Mouse (Mus musculus) small intestine, adult 2 months (tissue): Measurements from ENCODE around the gene Gpx6. TPM values are rescaled to one million over a fixed set of nuclear protein-coding genes. Genes with fewer than 3 reads are reported as not detected.

Source experiments
- H3K27ac ChIP-seq: fragments of 200-500 bp; 2 replicates; pipeline ENCODE4 v1.5.1; 2012; ENCODE audit warnings: low read depth, low read length, control low read depth, inconsistent platforms; ENCODE audit not compliant: insufficient read depth
- H3K27me3 ChIP-seq: fragments of 200-500 bp; 2 replicates; pipeline ENCODE4 v1.6.1; 2012; ENCODE audit warnings: mild to moderate bottlenecking, moderate library complexity, low read length, inconsistent platforms; ENCODE audit not compliant: control insufficient read depth, insufficient read depth
- H3K36me3 ChIP-seq: fragments of 200-500 bp; 2 replicates; pipeline ENCODE4 v1.6.1; 2012; ENCODE audit warnings: mild to moderate bottlenecking, low read length, control low read depth, inconsistent platforms; ENCODE audit not compliant: control insufficient read depth, insufficient read depth
- H3K4me1 ChIP-seq: fragments of 200-500 bp; 2 replicates; pipeline ENCODE4 v1.6.1; 2012; ENCODE audit warnings: low read length, inconsistent platforms, mixed read lengths; ENCODE audit not compliant: control insufficient read depth, insufficient read depth, insufficient read length
- H3K4me3 ChIP-seq: fragments of 200-500 bp; 2 replicates; pipeline ENCODE4 v1.5.1; 2012; ENCODE audit warnings: low read depth, mild to moderate bottlenecking, control low read depth, inconsistent platforms, low read length, moderate library complexity
- CTCF ChIP-seq: fragments of 200-500 bp; IDR thresholded peaks from 2 replicates; pipeline ENCODE4 v1.5.1; 2012; ENCODE audit warnings: low read depth, mild to moderate bottlenecking, control low read depth, inconsistent platforms, low read length, moderate library complexity, mixed read lengths; ENCODE audit not compliant: insufficient replicate concordance, insufficient read length; ENCODE audit errors: extremely low read depth
- POLR2A ChIP-seq: fragments of 200-500 bp; IDR thresholded peaks from 2 replicates; pipeline ENCODE4 v1.6.1; 2012; ENCODE audit warnings: low read depth, mild to moderate bottlenecking, control low read depth, inconsistent platforms, low read length, moderate library complexity
- WGBS: fragments of 180-500 bp; shearing (Covaris S2); methylation state at CpG from one replicate; pipeline ENCODE4 v1.1.7; 2018; 5-methylcytosine and 5-hydroxymethylcytosine counted together
- polyA plus RNA-seq: library from polyadenylated mRNA; depleted of rRNA; stranded (reverse); fragments of >200 nt; gene quantifications from 2 replicates; pipeline ENCODE4 v1.2.3, GENCODE M21; 2012; rRNA removed

Gpx6 gene
- polyA plus RNA-seq, 1 experiment, result not detected

DNA sequence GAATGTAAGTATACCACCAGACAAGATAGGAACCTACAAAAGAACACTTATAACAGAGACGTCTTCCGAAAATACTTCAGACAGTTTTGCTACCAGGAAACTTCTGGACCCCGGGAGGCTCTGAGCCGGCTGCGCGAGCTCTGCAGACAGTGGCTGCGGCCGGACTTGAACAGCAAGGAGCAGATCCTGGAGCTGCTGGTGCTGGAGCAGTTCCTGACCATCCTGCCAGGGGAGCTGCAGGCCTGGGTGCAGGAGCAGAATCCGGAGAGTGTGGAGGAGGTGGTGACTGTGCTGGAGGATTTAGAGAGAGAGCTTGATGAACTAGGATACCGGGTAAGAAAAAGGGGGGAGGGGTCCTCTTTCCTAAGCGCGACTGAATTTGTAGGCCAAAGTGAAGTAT, 51.8 kb downstream of the Gpx6 start:
- Histone ChIP-seq H3K4me1 (0 out of 2 replicates have a peak, but pooled peaks cover 1% of the 10 kb centered on the region), H3K36me3 (peaks cover 7% of the 10 kb centered on the region), H3K27ac (no peak overlapping the region), H3K27me3 (no peaks in the 10 kb centered on the region), H3K4me3 (no peak overlapping the region)
- 70% methylated on average over 12 of the region's 12 CpGs for WGBS
- TF ChIP-seq CTCF, result no peak
- TF ChIP-seq POLR2A, result no peak

DNA sequence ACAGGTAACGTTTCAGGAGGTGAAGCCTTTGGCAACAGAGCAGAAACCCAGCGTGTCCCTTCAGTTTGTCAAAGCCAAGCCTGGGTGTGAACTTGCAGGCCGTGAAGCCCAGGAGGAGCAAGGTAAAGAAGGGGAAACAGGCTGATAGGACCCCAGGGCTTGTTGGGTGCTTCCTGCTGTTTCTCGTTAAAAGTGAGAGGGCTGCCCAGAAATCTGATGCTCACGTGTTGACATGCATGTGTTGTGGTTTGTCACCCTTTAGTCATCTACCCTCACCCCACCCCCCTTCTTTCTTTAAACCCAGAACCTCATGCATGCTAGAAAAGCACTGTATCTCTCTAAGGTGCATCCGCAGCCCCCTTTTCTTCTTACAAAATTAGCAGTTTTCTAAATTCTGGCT, 54.7 kb downstream of the Gpx6 start:
- TF ChIP-seq POLR2A (no peak), CTCF (no peak)
- WGBS, result 71% methylated on average over 6 of the region's 6 CpGs
- peaks cover 20% of the 10 kb centered on the region for H3K36me3 ChIP-seq
- no peak overlapping the region for H3K4me3 ChIP-seq
- no peaks in the 10 kb centered on the region for H3K27me3 ChIP-seq
- no peak overlapping the region for H3K27ac ChIP-seq
- 0 out of 2 replicates have a peak, but pooled peaks cover 1% of the 10 kb centered on the region for H3K4me1 ChIP-seq

Other genes with a start within 250 kb of the Gpx6 start
- gene Olfr1370, start 237.2 kb upstream of the Gpx6 start, polyA plus RNA-seq, result not detected in 2 replicates
- gene Olfr1369-ps1, start 200.6 kb upstream of the Gpx6 start, polyA plus RNA-seq, result not detected in 2 replicates
- not detected in 2 replicates for gene Olfr263, start 182.5 kb upstream of the Gpx6 start, polyA plus RNA-seq
- gene Olfr1368, start 166.3 kb upstream of the Gpx6 start, polyA plus RNA-seq, result not detected in 2 replicates
- 34.0 and 46.4 TPM in 2 replicates for gene Trim27, start 132.7 kb upstream of the Gpx6 start, polyA plus RNA-seq
- not detected in 2 replicates for gene Gpx5, start 19.4 kb upstream of the Gpx6 start, polyA plus RNA-seq
- not detected in 2 replicates for gene Olfr1367, start 34.8 kb downstream of the Gpx6 start, polyA plus RNA-seq
- gene Zscan12, start 50.7 kb downstream of the Gpx6 start, polyA plus RNA-seq, result 0.13 and 0.38 TPM in 2 replicates
- gene Zkscan3, start 90.6 kb downstream of the Gpx6 start, polyA plus RNA-seq, result 7.6 and 11.7 TPM in 2 replicates
- gene Pgbd1, start 128.9 kb downstream of the Gpx6 start, polyA plus RNA-seq, result 0.30 TPM in 1 of 2 replicates, not detected in the other
- 1.9 and 3.1 TPM in 2 replicates for gene Zscan26, start 141.6 kb downstream of the Gpx6 start, polyA plus RNA-seq
- gene Nkapl, start 156.4 kb downstream of the Gpx6 start, polyA plus RNA-seq, result 0.08 TPM in 1 of 2 replicates, not detected in the other
- 0.06 and 0.16 TPM in 2 replicates for gene Zkscan4, start 166.8 kb downstream of the Gpx6 start, polyA plus RNA-seq
- not detected in 2 replicates for gene Gm10065, start 167.3 kb downstream of the Gpx6 start, polyA plus RNA-seq
- 0.08 TPM in 1 of 2 replicates, not detected in the other for gene AK157302, start 183.1 kb downstream of the Gpx6 start, polyA plus RNA-seq
- 11.1 and 22.1 TPM in 2 replicates for gene Gm11273, start 189.3 kb downstream of the Gpx6 start, polyA plus RNA-seq
- gene Zkscan8, start 219.0 kb downstream of the Gpx6 start, polyA plus RNA-seq, result 0.66 and 0.79 TPM in 2 replicates
- not detected in 2 replicates for gene Olfr1366, start 230.7 kb downstream of the Gpx6 start, polyA plus RNA-seq
- not detected in 2 replicates for gene Olfr1535, start 247.8 kb downstream of the Gpx6 start, polyA plus RNA-seq